Mouse (Mus musculus) heart, adult 18-20 months (tissue): Measurements from ENCODE around the gene Hist1h4b. TPM values are rescaled to one million over a fixed set of nuclear protein-coding genes. Genes with fewer than 3 reads are reported as not detected.
A peak's percentile ranks its signal among the peaks of the same experiment; 100 is the strongest.
"Not testable (repeated sequence)": the region's sequence is repeated elsewhere in the genome, so short reads cannot be mapped to it uniquely, and the experiment has no call there.

Experiments
- DNase-seq, 2 experiments: peaks; one replicate each; pipeline ENCODE4 v3.0.0; 2021 to 2022; ENCODE audit warnings: mixed read lengths in 1 of 2
- total RNA-seq, 2 experiments: library from RNA; stranded (reverse); gene quantifications; 2 replicates each; pipeline ENCODE4 v1.2.3; 2021

Gene Hist1h4b
- total RNA-seq, 2 experiments from 2014 or later = 9.6 to 10.9 TPM

- DNase-seq = no peak
Measured at GRCm38 (mm10) chr13:23757211-23757773, 479 bp downstream of the Hist1h4b start.

DNA sequence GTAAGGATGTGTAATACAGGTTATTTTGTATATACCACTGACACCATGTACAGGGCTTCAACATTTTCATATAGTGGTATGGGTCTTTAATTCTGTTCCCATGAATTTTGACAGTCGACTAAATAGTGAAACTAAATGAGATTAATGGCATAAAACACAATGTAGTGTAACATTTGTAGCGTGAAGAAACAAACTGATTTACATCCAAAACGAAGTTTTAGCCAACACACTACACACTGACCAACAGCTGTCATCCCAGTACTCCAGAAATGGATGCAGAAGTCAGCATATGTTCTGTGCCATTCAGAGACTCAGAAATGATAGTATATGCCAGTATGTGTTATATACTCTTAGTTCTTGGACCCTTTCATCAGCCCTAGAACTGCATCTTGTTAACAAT, 1.1 kb downstream of the Hist1h4b start:
- no peak for DNase-seq

DNA sequence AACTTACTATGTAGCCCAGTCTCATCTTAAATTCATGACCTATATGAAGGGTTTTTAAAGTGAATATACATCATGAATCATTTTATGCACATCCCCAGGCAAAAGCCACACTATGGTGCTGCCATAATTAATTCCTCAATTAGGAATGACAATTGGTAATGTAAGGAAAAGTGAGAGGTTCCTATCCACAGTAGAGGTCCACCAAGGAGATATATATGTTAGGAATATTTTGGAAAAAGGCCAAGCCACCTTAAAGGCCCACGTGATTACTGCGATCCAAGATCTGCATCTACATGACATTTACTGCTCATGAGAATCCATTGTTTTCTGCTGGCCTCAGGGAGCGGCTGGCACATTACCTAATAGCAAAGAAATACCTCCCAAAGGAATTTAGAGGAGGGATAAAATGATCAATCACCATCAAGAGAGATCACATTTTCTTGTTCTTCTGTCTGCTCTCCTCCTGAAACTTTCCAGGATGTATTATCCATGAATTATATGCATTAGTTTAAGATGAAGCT, 2.5 kb downstream of the Hist1h4b start:
- no peak for DNase-seq

DNA sequence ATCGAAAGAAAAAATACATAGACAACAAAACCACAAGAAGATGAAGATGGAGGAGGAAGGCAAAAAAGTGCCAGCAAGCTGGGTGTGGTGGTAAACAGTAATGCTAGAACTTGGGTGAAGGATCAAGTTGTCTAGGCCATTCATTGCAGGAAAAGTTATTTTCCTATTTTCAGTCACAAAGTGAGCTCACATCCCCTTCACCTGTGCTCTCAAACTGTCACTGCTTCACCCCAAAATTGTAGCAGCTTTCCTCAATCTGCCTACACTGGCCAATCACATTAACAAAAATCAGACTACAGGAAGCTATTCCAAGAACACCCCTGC, 3.1 kb downstream of the Hist1h4b start:
- no peak for DNase-seq

DNA sequence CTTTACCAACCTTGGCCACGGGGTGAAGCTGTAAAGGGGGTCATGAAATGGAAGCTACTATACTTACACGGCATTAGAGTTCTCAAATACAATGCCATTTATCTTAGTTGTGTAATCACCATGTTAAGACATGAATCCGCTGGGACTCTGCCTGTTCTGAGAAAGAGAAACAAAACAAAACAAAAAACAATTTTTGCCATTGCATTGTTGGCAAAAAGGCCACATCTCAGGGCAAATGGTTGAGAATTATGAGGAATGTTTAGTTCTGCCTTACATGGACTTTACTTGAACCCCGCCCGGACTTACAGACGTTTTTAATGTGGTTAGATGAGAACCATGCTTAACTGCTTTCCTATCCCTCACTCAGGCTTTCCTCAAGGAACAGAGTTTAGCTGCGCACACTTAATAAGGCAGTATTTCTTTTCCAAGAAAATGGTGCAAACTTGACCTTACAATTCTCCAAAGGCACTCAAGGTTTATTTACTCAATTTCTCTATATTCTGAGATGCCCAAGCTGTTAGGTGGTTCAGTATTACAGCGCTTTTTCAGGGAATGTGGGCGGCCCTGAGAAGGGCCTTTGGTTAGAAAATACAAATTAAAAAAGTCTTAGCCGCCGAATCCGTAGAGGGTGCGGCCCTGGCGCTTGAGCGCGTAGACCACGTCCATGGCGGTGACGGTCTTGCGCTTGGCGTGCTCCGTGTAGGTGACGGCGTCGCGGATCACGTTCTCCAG, 3.6 kb downstream of the Hist1h4b start:
- DNase-seq = no peak

DNA sequence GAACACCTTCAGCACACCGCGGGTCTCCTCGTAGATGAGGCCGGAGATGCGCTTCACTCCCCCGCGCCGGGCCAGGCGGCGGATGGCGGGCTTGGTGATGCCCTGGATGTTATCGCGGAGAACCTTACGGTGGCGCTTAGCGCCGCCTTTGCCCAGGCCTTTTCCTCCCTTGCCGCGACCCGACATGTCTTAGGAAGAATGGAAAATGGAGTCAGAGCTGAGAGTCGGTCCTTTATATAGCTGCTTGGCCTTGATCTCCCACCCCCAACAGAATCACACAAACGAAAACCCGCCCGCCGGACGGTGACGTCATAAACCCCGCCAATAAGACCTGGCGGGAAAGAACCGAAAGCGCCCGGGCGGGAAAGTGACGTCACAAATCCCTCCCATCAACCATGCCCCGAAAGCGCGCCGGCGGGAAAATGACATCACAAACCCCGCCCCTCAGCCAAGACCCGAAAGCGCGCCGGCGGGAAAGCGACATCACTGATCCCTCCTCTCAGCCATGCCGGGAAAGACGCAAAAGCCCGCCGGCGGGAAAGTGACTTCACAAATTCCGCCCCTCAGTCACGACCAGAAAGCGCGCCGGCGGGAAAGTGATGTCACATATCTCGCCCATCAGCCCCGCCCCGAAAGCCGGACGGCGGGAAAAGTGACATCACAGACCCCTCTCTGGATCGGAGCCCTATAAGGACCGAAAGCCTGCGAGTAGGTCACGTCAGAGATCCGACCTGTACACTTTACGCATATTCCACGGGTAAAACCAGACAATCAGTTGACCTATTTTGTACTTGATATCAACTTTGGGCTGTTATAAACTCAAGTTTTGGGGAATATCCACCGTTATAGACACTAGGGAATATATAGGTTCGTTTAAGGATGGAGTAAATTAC, 4.4 kb downstream of the Hist1h4b start, which contains the start of gene Hist1h4a:
Hist1h4a (minus strand) TSS at position 259 of the 893 bp plus-strand sequence.
- DNase-seq = peak; percentile 97 to 98

DNA sequence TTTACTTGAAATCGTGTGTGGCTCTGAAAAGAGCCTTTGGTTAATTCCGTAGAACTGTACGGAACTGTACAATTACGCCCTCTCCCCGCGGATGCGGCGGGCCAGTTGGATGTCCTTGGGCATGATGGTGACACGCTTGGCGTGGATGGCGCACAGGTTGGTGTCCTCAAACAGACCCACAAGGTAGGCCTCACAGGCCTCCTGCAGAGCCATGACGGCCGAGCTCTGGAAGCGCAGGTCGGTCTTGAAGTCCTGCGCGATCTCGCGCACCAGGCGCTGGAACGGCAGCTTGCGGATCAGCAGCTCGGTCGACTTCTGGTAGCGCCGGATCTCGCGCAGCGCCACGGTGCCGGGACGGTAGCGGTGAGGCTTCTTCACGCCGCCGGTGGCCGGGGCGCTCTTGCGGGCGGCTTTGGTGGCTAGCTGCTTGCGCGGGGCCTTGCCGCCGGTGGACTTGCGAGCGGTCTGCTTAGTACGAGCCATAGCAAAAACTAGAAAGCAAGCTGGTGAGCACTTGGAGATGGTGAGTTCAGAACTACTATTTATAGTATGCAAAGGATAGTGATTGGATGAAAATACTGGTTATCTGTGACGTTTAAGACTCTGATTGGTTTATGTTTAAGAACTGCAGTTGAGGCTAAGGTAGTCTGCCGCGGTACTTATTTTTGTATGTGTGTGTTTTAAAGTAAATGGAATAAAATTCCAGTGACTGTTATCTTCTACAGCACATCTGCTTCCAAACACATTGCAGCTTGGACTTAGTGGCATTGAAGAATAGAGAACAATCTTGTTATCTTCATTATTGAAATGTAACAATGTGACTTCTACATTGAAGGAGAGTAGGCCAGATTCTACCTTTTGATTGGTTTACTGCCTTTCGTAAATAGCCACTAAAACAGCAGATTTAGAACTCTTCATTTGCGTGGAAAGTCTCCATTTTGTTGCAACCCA, 5.3 kb downstream of the Hist1h4b start, which contains the start of gene Hist1h3a:
Hist1h3a (minus strand) TSS at position 516 of the 951 bp plus-strand sequence.
- peak; percentile 65 to 78 for DNase-seq

GRCm38 (mm10) chr13:23763242-23763585, 6.4 kb downstream of the Hist1h4b start:
- no peak for DNase-seq

DNA sequence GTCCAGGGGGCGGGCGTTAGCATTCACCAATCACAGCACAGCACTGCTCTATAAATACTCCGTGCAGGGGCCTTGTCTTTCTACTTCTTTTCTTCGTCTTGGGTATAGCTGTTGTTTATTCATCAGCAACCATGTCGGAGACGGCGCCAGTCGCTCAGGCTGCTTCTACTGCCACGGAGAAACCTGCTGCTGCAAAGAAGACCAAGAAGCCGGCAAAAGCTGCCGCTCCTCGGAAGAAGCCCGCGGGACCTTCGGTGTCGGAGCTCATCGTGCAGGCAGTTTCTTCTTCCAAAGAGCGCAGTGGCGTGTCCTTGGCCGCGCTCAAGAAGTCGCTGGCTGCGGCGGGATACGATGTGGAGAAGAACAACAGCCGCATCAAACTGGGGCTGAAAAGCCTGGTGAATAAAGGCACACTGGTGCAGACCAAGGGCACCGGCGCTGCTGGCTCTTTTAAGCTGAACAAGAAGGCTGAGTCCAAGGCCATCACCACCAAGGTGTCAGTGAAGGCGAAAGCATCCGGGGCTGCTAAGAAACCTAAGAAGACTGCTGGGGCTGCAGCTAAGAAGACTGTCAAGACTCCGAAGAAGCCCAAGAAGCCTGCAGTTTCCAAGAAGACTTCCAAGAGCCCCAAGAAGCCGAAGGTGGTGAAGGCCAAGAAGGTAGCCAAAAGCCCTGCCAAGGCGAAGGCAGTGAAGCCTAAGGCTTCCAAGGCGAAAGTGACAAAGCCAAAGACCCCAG, 6.9 kb downstream of the Hist1h4b start, which contains the start of gene Hist1h1a:
Hist1h1a (plus strand) TSS at position 81 of the 738 bp plus-strand sequence.
- DNase-seq = peak; percentile 85

DNA sequence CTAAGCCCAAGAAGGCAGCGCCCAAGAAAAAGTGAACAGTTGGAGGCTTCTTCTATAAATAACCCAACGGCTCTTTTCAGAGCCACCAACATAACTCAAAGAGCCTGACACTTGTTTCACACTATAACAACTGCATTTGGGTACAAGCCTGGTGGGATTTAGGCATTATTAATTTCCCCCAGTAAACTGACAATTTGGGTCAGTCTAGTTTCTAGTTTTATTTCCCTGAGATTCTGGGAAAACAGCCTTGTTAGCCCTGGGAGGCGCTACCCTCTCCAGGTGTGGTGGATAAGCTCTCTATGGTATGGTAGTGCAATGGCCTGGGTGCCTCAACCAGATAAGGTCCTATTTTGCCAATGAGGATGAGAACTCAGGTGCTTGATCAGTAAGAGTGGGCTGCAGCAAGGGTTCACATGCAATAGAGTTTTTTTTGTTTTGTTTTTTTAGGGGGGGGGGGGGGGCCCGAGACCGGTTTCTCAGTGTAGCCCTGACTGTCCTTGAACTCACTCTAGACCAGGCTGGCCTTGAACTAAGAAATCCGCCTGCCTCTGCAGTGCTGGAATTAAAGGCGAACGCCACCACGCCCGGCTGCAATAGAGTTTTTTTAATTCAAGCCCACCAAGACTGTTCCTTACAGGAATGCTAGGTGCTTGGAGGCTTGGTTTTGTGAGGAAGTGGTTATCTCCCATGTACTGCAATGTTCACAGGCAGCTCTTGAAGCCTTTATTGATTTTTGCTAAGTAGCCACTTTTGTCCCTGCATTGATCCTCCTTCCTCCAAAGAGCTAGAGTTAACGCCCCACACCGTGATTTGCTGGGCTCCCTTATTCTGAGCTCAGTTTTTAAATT, 7.7 kb downstream of the Hist1h4b start:
- no peak for DNase-seq

- DNase-seq = no peak
Measured at GRCm38 (mm10) chr13:23765172-23765513, 8.3 kb downstream of the Hist1h4b start.

DNA sequence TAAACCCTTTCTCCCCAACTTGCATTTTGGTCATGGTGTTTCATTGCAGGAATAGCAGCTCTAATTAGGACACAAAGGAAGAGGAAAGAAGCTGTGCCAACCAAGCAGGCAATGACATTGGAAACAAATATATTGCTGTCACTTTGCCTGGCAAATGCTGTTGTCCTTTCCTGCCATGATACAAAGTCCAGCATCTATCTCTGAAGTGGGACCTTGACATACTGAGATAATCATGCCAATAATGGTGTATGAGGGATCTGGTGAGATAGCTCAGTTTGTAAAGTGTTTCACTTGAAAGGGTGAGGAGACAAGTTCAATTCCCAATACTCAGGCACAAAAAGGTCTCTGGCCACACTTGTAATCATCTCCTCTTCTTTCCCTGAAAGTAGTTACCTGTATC, 10.0 kb downstream of the Hist1h4b start:
- DNase-seq = no peak

DNA sequence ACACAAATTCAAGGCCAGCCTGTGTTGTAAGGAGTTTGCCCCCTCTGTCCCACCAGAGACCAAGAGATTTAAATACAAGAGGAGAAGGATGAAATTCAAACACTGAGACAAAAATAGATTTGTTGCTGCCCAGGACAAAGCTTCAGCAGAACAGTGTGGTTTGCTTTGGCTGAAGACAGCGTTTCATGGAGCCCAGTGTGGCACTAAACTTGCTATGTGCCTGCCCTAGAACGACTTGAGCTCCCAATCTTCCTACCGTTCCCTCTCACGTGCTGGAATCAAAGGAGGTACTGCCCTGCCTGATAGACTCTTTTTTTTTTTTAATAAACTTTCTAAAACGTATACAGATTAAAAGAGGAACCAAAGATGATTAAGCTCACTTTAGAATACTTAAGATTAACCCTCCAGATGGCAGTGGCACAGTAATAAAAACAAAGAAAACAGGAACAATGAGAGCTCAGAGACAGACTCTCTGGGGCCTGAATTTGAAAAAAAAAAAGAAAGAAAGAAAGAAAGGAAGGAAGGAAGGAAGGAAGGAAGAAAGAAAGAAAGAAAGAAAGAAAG, 12.1 kb downstream of the Hist1h4b start:
- DNase-seq = no peak

- DNase-seq = not testable (repeated sequence)
Measured at GRCm38 (mm10) chr13:23769613-23770012, 12.8 kb downstream of the Hist1h4b start, which contains the start of gene Trim38. Trim38 (plus strand) TSS chr13:23769913.

- peak in 1 of 2 experiments; percentile 33 for DNase-seq
Measured at GRCm38 (mm10) chr13:23772561-23773313, 15.9 kb downstream of the Hist1h4b start.

- no peak for DNase-seq
Measured at GRCm38 (mm10) chr13:23778339-23778738, 21.5 kb downstream of the Hist1h4b start.

DNA sequence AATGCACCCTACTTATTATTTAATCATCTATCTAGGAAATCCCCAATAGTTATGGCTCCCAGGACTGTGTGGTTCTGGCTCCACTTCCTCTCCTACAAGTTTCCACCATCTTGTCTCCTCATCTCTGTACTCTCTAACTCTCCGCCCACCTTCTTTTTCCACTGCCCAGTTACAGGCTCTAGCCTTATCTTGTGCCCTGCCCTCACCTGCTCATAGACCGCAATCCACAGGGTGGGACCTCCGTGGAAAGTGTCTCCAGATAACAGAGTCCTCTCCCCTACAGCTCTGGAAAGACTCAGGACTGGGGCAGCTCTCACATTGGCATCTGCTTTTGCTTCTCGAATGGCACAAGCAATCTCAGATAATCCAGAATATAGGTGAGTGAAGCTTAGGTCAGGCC, 22.2 kb downstream of the Hist1h4b start:
- no peak for DNase-seq

GRCm38 (mm10) chr13:23792520-23792919, 35.7 kb downstream of the Hist1h4b start:
- peak; percentile 22 to 63 for DNase-seq

GRCm38 (mm10) chr13:23799405-23799804, 42.6 kb downstream of the Hist1h4b start:
- peak in 1 of 2 experiments; percentile 19 for DNase-seq
